Mouse (Mus musculus) CD8-positive naive resting alpha-beta T cell, adult 2 months (primary cell): Measurements from ENCODE around the gene Lif.

Experiments used
- DNase-seq, 2 experiments: peaks; one replicate each; pipeline ENCODE4 v3.0.0; 2022; ENCODE audit warnings: low read depth in 2 of 2, low spot score in 2 of 2

Lif gene

GRCm38 (mm10) chr11:4229841-4230240 is 27.5 kb upstream of the Lif start:
- no peak for DNase-seq

GRCm38 (mm10) chr11:4231435-4231834 is 25.9 kb upstream of the Lif start:
- no peak for DNase-seq

- no peak for DNase-seq
These were observed 24.7 kb upstream of the Lif start for GRCm38 (mm10) chr11:4232644-4233043.

GRCm38 (mm10) chr11:4235052-4235655 is 22.2 kb upstream of the Lif start:
- DNase-seq: no peak

GRCm38 (mm10) chr11:4235665-4236545 is 21.5 kb upstream of the Lif start, which contains the start of gene Osm:
Gene Osm, plus strand, starts transcription at chr11:4236420.
- peak; percentile 37 to 55 for DNase-seq

- no peak for DNase-seq
These were observed 20.8 kb upstream of the Lif start for GRCm38 (mm10) chr11:4236546-4237067.

GRCm38 (mm10) chr11:4237389-4237912 is 19.9 kb upstream of the Lif start:
- peak; percentile 60 to 71 for DNase-seq

GRCm38 (mm10) chr11:4238167-4238566 is 19.2 kb upstream of the Lif start:
- no peak for DNase-seq

- no peak for DNase-seq
These were observed 17.7 kb upstream of the Lif start for GRCm38 (mm10) chr11:4239691-4240090.

GRCm38 (mm10) chr11:4240151-4240550 is 17.2 kb upstream of the Lif start:
- no peak for DNase-seq

GRCm38 (mm10) chr11:4241180-4241579 is 16.2 kb upstream of the Lif start:
- DNase-seq: no peak

- DNase-seq: no peak
These were observed 11.2 kb upstream of the Lif start for GRCm38 (mm10) chr11:4246126-4246525.

GRCm38 (mm10) chr11:4246623-4247022 is 10.7 kb upstream of the Lif start:
- DNase-seq: no peak

- no peak for DNase-seq
These were observed 10.0 kb upstream of the Lif start for GRCm38 (mm10) chr11:4247201-4247959.

GRCm38 (mm10) chr11:4249151-4249550 is 8.2 kb upstream of the Lif start:
- DNase-seq: no peak

GRCm38 (mm10) chr11:4250290-4250689 is 7.1 kb upstream of the Lif start:
- no peak for DNase-seq

- no peak for DNase-seq
These were observed 6.0 kb upstream of the Lif start for GRCm38 (mm10) chr11:4251376-4251775.

GRCm38 (mm10) chr11:4252886-4253285 is 4.5 kb upstream of the Lif start:
- no peak for DNase-seq

GRCm38 (mm10) chr11:4257756-4258155 is 399 bp downstream of the Lif start:
- DNase-seq: no peak

- DNase-seq: peak; percentile 82 to 88
These were observed 1.3 kb downstream of the Lif start for GRCm38 (mm10) chr11:4258657-4259082.
